Mouse (Mus musculus) megakaryocyte, embryonic 14.5 days (primary cell): ENCODE measurements around the gene Hist1h2bf. TPM values are rescaled to one million over a fixed set of nuclear protein-coding genes. Genes with fewer than 3 reads are reported as not detected.
A peak's percentile ranks its signal among the peaks of the same experiment; 100 is the strongest.
"Not testable (repeated sequence)": the region's sequence is repeated elsewhere in the genome, so short reads cannot be mapped to it uniquely, and the experiment has no call there.

Source experiments
- H3K27me3 ChIP-seq: replicated peaks from 2 replicates; pipeline ENCODE3; 2012; ENCODE audit warnings: inconsistent platforms
- H3K36me3 ChIP-seq: replicated peaks from 2 replicates; pipeline ENCODE3; 2012; ENCODE audit warnings: low read length, inconsistent platforms, mixed read lengths
- H3K4me1 ChIP-seq: 2 replicates; pipeline ENCODE4 v1.6.1; 2012; ENCODE audit warnings: inconsistent platforms
- H3K4me3 ChIP-seq: replicated peaks from 2 replicates; pipeline ENCODE3; 2012; ENCODE audit warnings: moderate library complexity, mild to moderate bottlenecking, inconsistent platforms
- H3K9me3 ChIP-seq: 2 replicates; pipeline ENCODE4 v1.6.1; 2012; ENCODE audit warnings: inconsistent platforms
- FLI1 ChIP-seq: IDR thresholded peaks from 2 replicates; pipeline ENCODE4 v1.6.1; 2012; ENCODE audit warnings: low read length, inconsistent platforms, mixed read lengths
- GATA1 ChIP-seq: IDR thresholded peaks from 3 replicates; pipeline ENCODE4 v1.6.1; 2012; ENCODE audit warnings: mixed read lengths, low read length, inconsistent platforms, borderline replicate concordance
- polyA plus RNA-seq: library from polyadenylated mRNA; stranded (reverse); fragments of >175 nt; gene quantifications from 2 replicates; pipeline ENCODE4 v1.2.3, GENCODE M21; 2012; ENCODE audit warnings: low replicate concordance; ENCODE audit not compliant: insufficient read depth

The Hist1h2bf gene
- polyA plus RNA-seq, 1 experiment = 7.6 TPM

DNA sequence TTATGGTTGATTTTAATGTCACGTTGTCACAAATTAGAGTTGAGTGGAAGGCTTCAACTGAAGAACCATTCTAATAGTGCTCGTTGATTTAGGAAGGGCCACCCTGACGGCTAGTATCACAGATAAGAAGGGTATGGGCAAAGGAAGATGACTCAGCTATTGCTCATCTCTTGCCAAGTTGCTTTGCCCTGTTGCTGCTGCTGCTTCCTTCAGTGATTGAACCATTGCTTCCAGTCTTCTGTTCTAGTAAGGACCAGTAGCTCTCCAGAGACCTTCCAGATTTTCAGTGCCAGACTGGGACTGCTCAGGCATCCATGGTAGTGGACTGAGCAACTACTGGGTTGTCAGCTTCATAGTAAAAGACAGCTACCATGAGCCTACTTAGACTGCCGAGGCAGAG lies 35.2 kb upstream of the Hist1h2bf start:
- TF ChIP-seq GATA1 = no peak
- no peak for TF ChIP-seq FLI1
- Histone ChIP-seq H3K9me3 (no peaks in the 10 kb centered on the region), H3K4me1 (peaks cover 36% of the 10 kb centered on the region), H3K4me3 (peak overlapping the region; percentile 62), H3K36me3 (peaks cover 5% of the 10 kb centered on the region), H3K27me3 (no peaks in the 10 kb centered on the region)

DNA sequence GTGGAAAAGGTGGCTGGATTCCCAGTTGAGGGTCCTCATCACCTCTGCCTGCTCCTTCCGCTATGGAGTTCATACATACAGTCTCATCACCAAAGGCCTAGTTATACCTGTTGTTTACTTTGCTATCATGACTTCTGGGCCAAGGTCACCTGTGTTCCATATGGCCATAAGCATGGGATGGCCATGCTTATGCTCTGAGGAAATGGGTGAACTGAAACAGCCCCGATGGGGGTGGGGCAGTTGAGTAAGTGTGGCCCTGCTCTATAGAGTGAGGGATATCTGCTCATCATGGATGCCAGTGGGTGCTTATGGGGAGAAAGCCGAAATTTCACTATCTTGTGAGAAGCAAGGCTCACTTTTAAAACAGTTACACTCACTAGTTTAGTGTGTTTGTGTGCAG lies 31.1 kb upstream of the Hist1h2bf start:
- TF ChIP-seq GATA1 (no peak), FLI1 (no peak)
- Histone ChIP-seq H3K4me1 (peaks cover 38% of the 10 kb centered on the region), H3K36me3 (no peaks in the 10 kb centered on the region), H3K9me3 (no peaks in the 10 kb centered on the region), H3K4me3 (no peak overlapping the region), H3K27me3 (no peaks in the 10 kb centered on the region)

DNA sequence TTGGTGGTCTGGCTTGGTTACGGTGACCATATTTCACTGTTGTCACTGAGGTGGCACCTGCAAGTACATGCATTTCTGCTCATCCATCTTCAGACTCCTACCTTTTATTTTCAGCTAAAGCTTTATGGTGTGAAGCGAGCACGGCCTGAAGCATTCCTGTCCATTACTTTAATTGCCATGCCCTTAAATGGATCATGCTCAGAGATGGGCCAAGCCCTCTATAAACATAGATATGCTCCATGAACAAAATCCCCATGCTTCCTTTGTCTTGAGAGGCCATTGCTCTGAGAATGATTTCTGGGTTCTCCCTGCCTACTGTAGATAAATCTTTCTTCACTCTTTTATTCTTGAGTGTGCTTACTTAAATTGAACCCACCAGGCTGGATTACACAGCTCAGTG lies 30.5 kb upstream of the Hist1h2bf start:
- H3K9me3 ChIP-seq = no peaks in the 10 kb centered on the region
- no peaks in the 10 kb centered on the region for H3K36me3 ChIP-seq
- H3K4me1 ChIP-seq = peaks cover 32% of the 10 kb centered on the region
- no peak overlapping the region for H3K4me3 ChIP-seq
- TF ChIP-seq GATA1 = no peak
- TF ChIP-seq FLI1 = no peak
- no peaks in the 10 kb centered on the region for H3K27me3 ChIP-seq

DNA sequence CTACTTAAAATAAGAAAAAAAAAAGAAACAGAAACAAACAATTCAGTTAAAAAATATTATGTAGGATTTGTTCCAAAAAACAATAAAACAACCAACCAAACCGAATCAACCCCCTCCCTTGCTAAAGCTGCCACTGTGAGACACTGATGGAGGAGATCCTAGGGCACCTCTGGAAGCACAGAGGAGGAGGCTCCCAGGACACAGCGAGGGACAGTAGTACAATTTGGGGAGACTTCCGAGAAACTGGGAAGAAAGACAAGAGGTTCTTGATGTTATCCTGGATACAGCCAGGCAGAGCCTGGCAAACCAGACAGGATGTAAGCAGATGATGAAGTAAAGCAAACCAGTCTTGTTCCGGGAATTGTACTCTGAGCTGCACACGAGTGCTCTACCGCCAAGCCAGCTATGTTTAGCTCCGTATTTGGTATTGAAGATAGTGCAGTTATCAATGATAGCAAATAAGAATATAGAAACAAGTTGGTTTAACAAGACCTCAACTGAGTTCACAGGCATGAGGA lies 29.2 kb upstream of the Hist1h2bf start:
- Histone ChIP-seq H3K4me1 (peaks cover 29% of the 10 kb centered on the region), H3K4me3 (no peak overlapping the region), H3K27me3 (no peaks in the 10 kb centered on the region), H3K9me3 (no peaks in the 10 kb centered on the region), H3K36me3 (no peaks in the 10 kb centered on the region)
- no peak for TF ChIP-seq FLI1
- TF ChIP-seq GATA1 = no peak

DNA sequence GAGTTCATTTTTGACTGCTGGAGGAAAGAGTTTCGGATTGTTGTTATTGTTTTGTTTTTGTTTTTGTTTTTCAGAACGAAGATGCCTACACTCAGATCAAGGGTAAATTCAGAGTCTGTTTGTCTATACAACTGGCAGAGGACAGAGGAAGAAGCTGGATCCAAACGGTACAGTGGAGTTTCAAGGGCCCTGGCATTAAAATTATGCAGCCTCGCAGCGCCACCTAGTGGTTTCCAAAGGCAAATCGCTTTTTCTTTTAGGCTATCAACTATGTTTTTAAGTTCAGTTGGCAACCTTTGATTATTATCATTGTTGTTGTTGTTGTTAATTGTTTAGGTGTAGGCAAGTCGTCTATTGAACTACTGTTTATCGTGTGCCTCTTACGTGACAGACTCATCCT lies 24.0 kb upstream of the Hist1h2bf start:
- H3K4me1 ChIP-seq = peaks cover 53% of the 10 kb centered on the region
- TF ChIP-seq FLI1 = no peak
- TF ChIP-seq GATA1 = no peak
- H3K4me3 ChIP-seq = no peak overlapping the region
- no peaks in the 10 kb centered on the region for H3K9me3 ChIP-seq
- no peaks in the 10 kb centered on the region for H3K36me3 ChIP-seq
- H3K27me3 ChIP-seq = no peaks in the 10 kb centered on the region

DNA sequence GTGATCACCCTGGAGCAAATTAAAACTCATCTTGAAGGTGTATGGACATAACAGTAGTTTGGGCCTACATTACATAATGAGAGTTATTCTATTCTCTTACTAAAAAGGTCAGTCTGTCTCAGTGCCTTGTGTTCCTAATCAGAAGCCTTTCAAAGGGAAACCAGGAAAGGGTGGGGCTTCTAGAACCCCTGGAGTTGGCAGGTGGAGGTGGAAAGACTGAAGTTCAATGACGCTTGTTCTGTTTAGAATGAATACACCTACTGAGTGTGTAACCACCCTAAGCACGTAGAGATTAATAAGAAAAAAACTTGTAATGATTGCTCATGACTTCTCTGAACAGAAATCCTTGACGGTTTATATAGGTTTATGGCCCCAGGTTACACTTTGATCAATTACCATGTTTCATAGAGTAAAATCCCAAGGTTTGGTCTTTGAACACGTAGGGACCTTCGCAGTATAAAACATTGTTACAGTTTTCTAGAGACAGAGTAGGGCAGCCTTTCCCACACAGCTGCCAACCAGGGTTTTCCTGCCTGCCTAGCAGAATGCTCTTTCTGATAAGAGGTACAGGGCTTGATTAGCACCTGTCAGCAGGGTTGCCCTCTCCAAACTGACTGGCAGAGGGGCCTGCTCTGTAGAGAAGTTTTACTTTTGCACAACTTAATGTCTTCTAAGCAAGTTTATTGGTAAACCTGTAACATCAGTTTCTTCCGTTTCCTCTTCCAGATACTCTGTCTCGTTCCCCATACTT lies 21.8 kb upstream of the Hist1h2bf start:
- TF ChIP-seq GATA1 = no peak
- no peak for TF ChIP-seq FLI1
- Histone ChIP-seq H3K9me3 (no peaks in the 10 kb centered on the region), H3K4me3 (no peak overlapping the region), H3K36me3 (no peaks in the 10 kb centered on the region), H3K27me3 (no peaks in the 10 kb centered on the region), H3K4me1 (peaks cover 74% of the 10 kb centered on the region)

DNA sequence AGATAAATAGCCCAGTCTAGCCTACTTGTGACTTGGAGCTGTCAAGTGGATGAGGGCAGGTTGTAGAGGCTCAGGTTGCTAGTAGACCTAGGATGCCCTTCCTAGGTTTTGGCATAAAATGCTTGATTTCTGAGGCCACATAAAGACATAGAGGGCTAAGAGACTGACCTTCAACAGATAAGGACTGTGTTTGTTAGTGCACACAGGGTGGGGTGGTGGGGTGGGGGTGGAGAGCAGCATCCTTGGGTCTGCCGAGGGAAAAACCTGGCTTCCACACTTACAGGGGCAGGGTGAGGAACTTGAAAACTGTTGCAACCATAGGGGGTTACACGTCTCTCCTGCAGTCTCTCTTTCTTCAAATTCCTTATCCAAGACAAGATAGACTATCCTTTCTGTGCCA lies 21.2 kb upstream of the Hist1h2bf start:
- Histone ChIP-seq H3K27me3 (no peaks in the 10 kb centered on the region), H3K4me1 (peaks cover 79% of the 10 kb centered on the region), H3K36me3 (no peaks in the 10 kb centered on the region), H3K4me3 (no peak overlapping the region), H3K9me3 (no peaks in the 10 kb centered on the region)
- TF ChIP-seq GATA1 (no peak), FLI1 (no peak)

DNA sequence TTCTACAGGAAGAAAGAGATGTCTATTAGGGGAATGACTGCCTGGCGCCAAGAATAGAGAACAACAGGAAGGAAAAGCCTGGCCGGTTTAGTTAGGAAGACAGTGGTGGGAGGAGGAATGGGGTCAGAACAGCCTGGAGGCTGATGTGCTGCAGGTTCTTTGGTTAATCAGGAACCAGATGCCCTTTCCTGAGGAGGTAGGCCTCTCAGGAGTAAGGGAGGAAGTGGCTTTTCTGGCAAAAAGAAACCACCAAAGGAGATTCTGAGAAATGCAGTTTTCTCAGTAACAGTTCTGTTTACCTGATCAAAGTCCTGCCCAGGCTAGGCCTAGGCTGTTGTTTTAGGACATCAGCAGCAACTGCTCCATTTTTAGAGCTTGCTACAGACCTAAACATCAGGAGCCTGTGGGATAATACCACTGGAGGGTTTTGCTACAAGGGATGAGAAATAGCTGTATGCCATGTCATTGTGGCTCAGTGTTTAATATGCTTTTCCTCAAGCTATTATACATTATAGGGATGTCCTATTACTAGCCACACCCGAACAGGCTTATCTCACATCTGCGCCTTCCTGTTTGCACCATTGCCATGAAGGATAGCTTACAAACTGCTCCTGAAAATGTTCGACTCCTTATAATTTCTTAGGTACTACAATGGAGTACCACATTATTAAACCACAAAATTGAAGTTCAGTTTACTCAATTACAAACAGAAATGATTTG lies 19.2 kb upstream of the Hist1h2bf start:
- no peaks in the 10 kb centered on the region for H3K27me3 ChIP-seq
- H3K4me3 ChIP-seq = peak overlapping the region; percentile 46
- peaks cover 91% of the 10 kb centered on the region for H3K4me1 ChIP-seq
- H3K9me3 ChIP-seq = no peaks in the 10 kb centered on the region
- no peaks in the 10 kb centered on the region for H3K36me3 ChIP-seq
- TF ChIP-seq FLI1 = no peak
- TF ChIP-seq GATA1 = no peak; the same call in 2 of the 3 replicates

DNA sequence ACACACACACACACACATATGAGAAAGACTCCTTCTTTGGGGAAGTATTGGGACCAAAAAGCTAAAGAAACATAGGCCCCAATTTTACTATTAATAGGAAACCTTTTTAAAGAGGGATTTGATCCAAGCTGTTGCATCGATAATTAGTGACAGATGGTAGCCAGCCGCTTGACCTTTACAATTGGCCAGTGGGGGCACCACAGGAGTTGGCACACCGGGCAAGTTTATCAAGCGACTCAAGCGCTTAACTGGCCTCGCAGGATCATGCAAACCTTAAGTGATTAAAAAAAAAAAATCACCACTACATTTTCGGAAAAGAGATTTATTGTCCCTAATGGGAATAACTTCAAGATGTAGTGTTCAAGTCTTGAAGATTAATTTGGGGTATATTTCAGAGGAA lies 18.6 kb upstream of the Hist1h2bf start:
- Histone ChIP-seq H3K27me3 (no peaks in the 10 kb centered on the region), H3K4me1 (peaks cover 90% of the 10 kb centered on the region), H3K36me3 (no peaks in the 10 kb centered on the region), H3K9me3 (no peaks in the 10 kb centered on the region), H3K4me3 (peak overlapping the region; percentile 14)
- TF ChIP-seq FLI1 (no peak), GATA1 (no peak)

DNA sequence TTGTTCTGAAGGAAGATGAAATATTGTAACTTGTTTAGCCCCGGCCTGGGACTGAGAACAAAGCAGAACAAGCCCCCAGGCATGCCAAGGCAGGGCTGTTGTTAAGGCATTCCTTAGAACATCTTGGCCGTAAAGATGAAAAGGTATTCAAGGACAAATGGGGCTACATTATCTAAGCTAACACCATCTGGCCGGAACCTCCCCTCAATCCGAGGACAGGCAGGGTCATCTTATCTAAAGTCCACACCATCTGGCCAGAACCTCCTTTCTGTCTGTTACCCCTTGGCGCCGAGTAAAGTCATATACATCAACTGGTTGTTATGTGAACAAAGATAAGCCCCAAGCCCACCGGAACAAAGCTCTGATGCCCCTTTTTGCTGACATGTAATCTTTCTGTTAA lies 17.9 kb upstream of the Hist1h2bf start:
- not testable (repeated sequence) for H3K36me3 ChIP-seq, H3K9me3 ChIP-seq, H3K4me3 ChIP-seq, H3K27me3 ChIP-seq
- peaks cover 87% of the 10 kb centered on the region for H3K4me1 ChIP-seq
